12 mouse cellular contexts compared by ENCODE assay signal in genomic region chr9:30964685-30965084, GRCm38 (mm10). TPM values are rescaled to one million over a fixed set of nuclear protein-coding genes. Genes with fewer than 3 reads are reported as not detected.
DNase-seq lines count a peak whose midpoint lies in the region; ATAC-seq lines count a peak whose summit lies in the region.
"Had no signal": no experiment of that assay in that cellular context is flagged by ENCODE, and none has a peak within 500 bp of the region (broad histone marks: within the 10 kb centered on the region; RNA-seq: fewer than 3 reads in every experiment).

No protein-coding gene starts in this region.

- peaks cover 25% of the 10 kb centered on the region for H3K4me1 ChIP-seq in embryonic facial prominence, embryonic 15.5 days
- H3K4me1 ChIP-seq in midbrain, embryonic 16.5 days (ENCODE audit: control insufficient read depth, insufficient read depth, low read length): no peaks in the 10 kb centered on the region
- H3K4me1 ChIP-seq: midbrain, embryonic 12.5 days had no signal

- ATAC-seq in embryonic facial prominence, embryonic 15.5 days (ENCODE audit: insufficient number of reproducible peaks, low FRiP score, low TSS enrichment, low read depth): peak; percentile 77
- ATAC-seq in midbrain, embryonic 16.5 days: no peak

- H3K27me3 ChIP-seq in embryonic facial prominence, embryonic 15.5 days: no peaks in the 10 kb centered on the region
- no peaks in the 10 kb centered on the region for H3K27me3 ChIP-seq in midbrain, embryonic 16.5 days (ENCODE audit: control insufficient read depth, insufficient read depth, low read depth, low read length)
- H3K27me3 ChIP-seq: midbrain, embryonic 12.5 days had no signal

- no peaks in the 10 kb centered on the region for H3K9me3 ChIP-seq in embryonic facial prominence, embryonic 15.5 days (replicated peaks)
- H3K9me3 ChIP-seq in midbrain, embryonic 16.5 days (replicated peaks; ENCODE audit: control insufficient read depth, low read length, poor library complexity, severe bottlenecking): no peaks in the 10 kb centered on the region
- H3K9me3 ChIP-seq: midbrain, embryonic 12.5 days had no signal

- H3K36me3 ChIP-seq in embryonic facial prominence, embryonic 15.5 days: no peaks in the 10 kb centered on the region
- no peaks in the 10 kb centered on the region for H3K36me3 ChIP-seq in midbrain, embryonic 16.5 days (ENCODE audit: control insufficient read depth, insufficient read depth, low read length)
- H3K36me3 ChIP-seq: midbrain, embryonic 12.5 days had no signal

- H3K27ac ChIP-seq in embryonic facial prominence, embryonic 15.5 days (replicated peaks): peak overlapping the region; percentile 60
- H3K27ac ChIP-seq in midbrain, embryonic 16.5 days (ENCODE audit: low read length): no peak overlapping the region
- H3K27ac ChIP-seq: heart, adult 2 months; midbrain, embryonic 12.5 days had no signal

- 39% methylated on average over 10 of the region's 10 CpGs for WGBS in embryonic facial prominence, embryonic 15.5 days
- 72% methylated on average over 10 of the region's 10 CpGs for WGBS in midbrain, embryonic 16.5 days

- H3K4me2 ChIP-seq in embryonic facial prominence, embryonic 15.5 days (replicated peaks): no peak overlapping the region
- H3K4me2 ChIP-seq in midbrain, embryonic 16.5 days (ENCODE audit: low read length): no peak overlapping the region
- H3K4me2 ChIP-seq: midbrain, embryonic 12.5 days had no signal

- H3K4me3 ChIP-seq in embryonic facial prominence, embryonic 15.5 days (replicated peaks): no peak overlapping the region
- H3K4me3 ChIP-seq in midbrain, embryonic 16.5 days (ENCODE audit: low read depth, low read length): no peak overlapping the region
- H3K4me3 ChIP-seq: heart, adult 2 months; midbrain, embryonic 12.5 days had no signal

- peak; percentile 28 to 54 for DNase-seq in layer of hippocampus, adult 18-20 months (ENCODE audit: low spot score in 2 of 2)
- no peak for DNase-seq in layer of hippocampus, postnatal 25 days (ENCODE audit: extremely low spot score in 1 of 2, low spot score in 1 of 2)
- DNase-seq in heart, postnatal 14 days: peak; percentile 21 to 52
- peak; percentile 48 to 74 for DNase-seq in right cerebral cortex, postnatal 10 days (ENCODE audit: low spot score in 2 of 2)
- no peak for DNase-seq in kidney, adult 8-10 months
- DNase-seq in cerebellum, postnatal 36 days: no peak
- DNase-seq: embryo, embryonic 11 days had no signal

- H3K9ac ChIP-seq in embryonic facial prominence, embryonic 15.5 days: no peak overlapping the region
- no peak overlapping the region for H3K9ac ChIP-seq in midbrain, embryonic 16.5 days (ENCODE audit: low read depth, low read length)
- H3K9ac ChIP-seq: midbrain, embryonic 12.5 days had no signal

- intact Hi-C loops in heart, postnatal 14 days (cut with DNase I): no loop called here

RNA-seq across cellular contexts. Expression of gene Adamts8, which starts 22.3 kb away (rescaled TPM):
- 1 to 10 TPM; 4.2 to 4.6 TPM for total RNA-seq in layer of hippocampus, adult 18-20 months (2021)
- 1 to 10 TPM; 4.4 to 4.5 TPM for total RNA-seq in layer of hippocampus, postnatal 25 days (2021)
- polyA plus RNA-seq in embryonic facial prominence, embryonic 15.5 days (2015; fragmentation: Nextera tagmentation; extraction: Ambion mirVana): 5.1 and 5.3 TPM in 2 replicates
- 1 to 10 TPM; 4.4 to 6.8 TPM for total RNA-seq in heart, postnatal 14 days (2021)
- 1.1 and 2.2 TPM in 2 replicates for polyA plus RNA-seq in midbrain, embryonic 16.5 days (2015; fragmentation: Nextera tagmentation; extraction: Ambion mirVana)
- total RNA-seq: MEL had no signal

RNA-seq across cellular contexts. Expression of gene Adamts15, which starts 42.4 kb away (rescaled TPM):
- total RNA-seq in layer of hippocampus, adult 18-20 months (2021): 1 to 10 TPM; 3.1 to 4.4 TPM
- total RNA-seq in layer of hippocampus, postnatal 25 days (2021): 1 to 10 TPM; 3.9 to 5.4 TPM
- 13.5 and 15.1 TPM in 2 replicates for polyA plus RNA-seq in embryonic facial prominence, embryonic 15.5 days (2015; fragmentation: Nextera tagmentation; extraction: Ambion mirVana)
- total RNA-seq in heart, postnatal 14 days (2021): 10 to 100 TPM; 13.1 to 15.9 TPM
- 7.4 and 9.0 TPM in 2 replicates for polyA plus RNA-seq in midbrain, embryonic 16.5 days (2015; fragmentation: Nextera tagmentation; extraction: Ambion mirVana)
- total RNA-seq: MEL had no signal

Comparison
In these comparisons a context has a peak if more than half of its experiments do, and no peak if none do; other contexts are left out.
1. DNase-seq: peak in layer of hippocampus, adult 18-20 months (2 of 2), heart, postnatal 14 days (2 of 2) and right cerebral cortex, postnatal 10 days (2 of 2); none in layer of hippocampus, postnatal 25 days (0 of 2), kidney, adult 8-10 months (0 of 2) and cerebellum, postnatal 36 days (0 of 2).